Mouse (Mus musculus) duodenum, adult 2 months (tissue): ENCODE data around the gene Mymx. TPM values are rescaled to one million over a fixed set of nuclear protein-coding genes. Genes with fewer than 3 reads are reported as not detected.

Source experiments
- polyA plus RNA-seq: library from polyadenylated mRNA; depleted of rRNA; stranded (reverse); fragments of >200 nt; gene quantifications from 2 replicates; pipeline ENCODE4 v1.2.3, GENCODE M21; 2012; ENCODE audit warnings: low replicate concordance; rRNA removed

Mymx gene
- polyA plus RNA-seq = 2.5 and 5.0 TPM in 2 replicates

GRCm38 (mm10) chr17:45601877-45602304, at the start of gene Mymx:
Gene Mymx (minus strand): TSS chr17:45602102.

GRCm38 (mm10) chr17:45599446-45600242, 2.3 kb downstream of the Mymx start, which contains the start of gene Slc29a1:
Gene Slc29a1 (minus strand): TSS chr17:45599606.

GRCm38 (mm10) chr17:45573087-45573779, 28.7 kb downstream of the Mymx start, which contains the start of gene Hsp90ab1:
Gene Hsp90ab1 (minus strand): TSS chr17:45573271.

GRCm38 (mm10) chr17:45563655-45564530, 38.0 kb downstream of the Mymx start, which contains the start of gene Slc35b2:
Gene Slc35b2 (plus strand): TSS chr17:45563874.

GRCm38 (mm10) chr17:45555452-45556106, 46.3 kb downstream of the Mymx start, which contains the start of gene Nfkbie:
Gene Nfkbie (plus strand): TSS chr17:45555703.

Other genes starting within 250 kb of the Mymx start
- gene Cdc5l, start 168.4 kb downstream of the Mymx start, polyA plus RNA-seq = 2.7 and 2.9 TPM in 2 replicates
- gene Spats1, start 126.7 kb downstream of the Mymx start, polyA plus RNA-seq = not detected in 2 replicates
- 12.2 and 18.4 TPM in 2 replicates for gene Aars2, start 95.3 kb downstream of the Mymx start, polyA plus RNA-seq
- 0.05 TPM in 1 of 2 replicates, not detected in the other for gene Tcte1, start 78.7 kb downstream of the Mymx start, polyA plus RNA-seq
- gene Tmem151b, start 52.4 kb downstream of the Mymx start, polyA plus RNA-seq = 0.51 and 0.83 TPM in 2 replicates
- 3.2 and 5.3 TPM in 2 replicates for gene Nfkbie, start 46.4 kb downstream of the Mymx start, polyA plus RNA-seq
- gene Slc35b2, start 38.2 kb downstream of the Mymx start, polyA plus RNA-seq = 88.6 and 143 TPM in 2 replicates
- gene Hsp90ab1, start 28.8 kb downstream of the Mymx start, polyA plus RNA-seq = 91.5 and 112 TPM in 2 replicates
- gene Slc29a1, start 2.5 kb downstream of the Mymx start, polyA plus RNA-seq = 32.1 and 59.2 TPM in 2 replicates
- not detected in 2 replicates for gene Capn11, start 57.2 kb upstream of the Mymx start, polyA plus RNA-seq
- gene Mrpl14, start 84.2 kb upstream of the Mymx start, polyA plus RNA-seq = 151 and 232 TPM in 2 replicates
- 48.9 and 65.5 TPM in 2 replicates for gene Tmem63b, start 84.8 kb upstream of the Mymx start, polyA plus RNA-seq
- not detected in 2 replicates for gene 1600014C23Rik, start 131.7 kb upstream of the Mymx start, polyA plus RNA-seq